Mouse (Mus musculus): ENCODE results near the gene Clic3. TPM values are rescaled to one million over a fixed set of nuclear protein-coding genes. Genes with fewer than 3 reads are reported as not detected.

The Clic3 gene
- polyA plus RNA-seq, 1 experiment from 2014 or later = 0.57 TPM

Small RNA genes within 50 kb of the gene (microRNA-seq; reads per million reads assigned to microRNA genes)
- gene Mir3087 = not detected

Other genes starting within 250 kb of the Clic3 start
- gene Nelfb, start 245.3 kb upstream of the Clic3 start, polyA plus RNA-seq (2016; fragmentation: Nextera tagmentation; extraction: Ambion mirVana) = 128 and 130 TPM in 2 replicates
- not detected in 2 replicates for gene Stpg3, start 242.2 kb upstream of the Clic3 start, polyA plus RNA-seq (2016; fragmentation: Nextera tagmentation; extraction: Ambion mirVana)
- 0.67 and 0.80 TPM in 2 replicates for gene Fam166a, start 238.1 kb upstream of the Clic3 start, polyA plus RNA-seq (2016; fragmentation: Nextera tagmentation; extraction: Ambion mirVana)
- gene Tubb4b, start 232.1 kb upstream of the Clic3 start, polyA plus RNA-seq (2016; fragmentation: Nextera tagmentation; extraction: Ambion mirVana) = 736 and 780 TPM in 2 replicates
- gene Slc34a3, start 222.5 kb upstream of the Clic3 start, polyA plus RNA-seq (2016; fragmentation: Nextera tagmentation; extraction: Ambion mirVana) = not detected in 2 replicates
- not detected in 2 replicates for gene Rnf224, start 220.1 kb upstream of the Clic3 start, polyA plus RNA-seq (2016; fragmentation: Nextera tagmentation; extraction: Ambion mirVana)
- gene Rnf208, start 214.6 kb upstream of the Clic3 start, polyA plus RNA-seq (2016; fragmentation: Nextera tagmentation; extraction: Ambion mirVana) = 23.3 and 26.5 TPM in 2 replicates
- 0.18 and 0.22 TPM in 2 replicates for gene Cysrt1, start 214.4 kb upstream of the Clic3 start, polyA plus RNA-seq (2016; fragmentation: Nextera tagmentation; extraction: Ambion mirVana)
- gene AL732309.1, start 210.0 kb upstream of the Clic3 start, polyA plus RNA-seq (2016; fragmentation: Nextera tagmentation; extraction: Ambion mirVana) = 6.9 and 7.0 TPM in 2 replicates
- 15.9 and 17.9 TPM in 2 replicates for gene Tmem203, start 201.4 kb upstream of the Clic3 start, polyA plus RNA-seq (2016; fragmentation: Nextera tagmentation; extraction: Ambion mirVana)
- 6.5 and 8.3 TPM in 2 replicates for gene Tprn, start 194.2 kb upstream of the Clic3 start, polyA plus RNA-seq (2016; fragmentation: Nextera tagmentation; extraction: Ambion mirVana)
- gene Ssna1, start 184.4 kb upstream of the Clic3 start, polyA plus RNA-seq (2016; fragmentation: Nextera tagmentation; extraction: Ambion mirVana) = 231 and 247 TPM in 2 replicates
- gene Anapc2, start 184.4 kb upstream of the Clic3 start, polyA plus RNA-seq (2016; fragmentation: Nextera tagmentation; extraction: Ambion mirVana) = 136 and 142 TPM in 2 replicates
- not detected in 2 replicates for gene Tmem210, start 168.7 kb upstream of the Clic3 start, polyA plus RNA-seq (2016; fragmentation: Nextera tagmentation; extraction: Ambion mirVana)
- not detected in 2 replicates for gene Lrrc26, start 166.9 kb upstream of the Clic3 start, polyA plus RNA-seq (2016; fragmentation: Nextera tagmentation; extraction: Ambion mirVana)
- 0.87 and 1.3 TPM in 2 replicates for gene Grin1, start 137.7 kb upstream of the Clic3 start, polyA plus RNA-seq (2016; fragmentation: Nextera tagmentation; extraction: Ambion mirVana)
- 53.5 and 58.9 TPM in 2 replicates for gene Man1b1, start 124.5 kb upstream of the Clic3 start, polyA plus RNA-seq (2016; fragmentation: Nextera tagmentation; extraction: Ambion mirVana)
- gene Dpp7, start 100.5 kb upstream of the Clic3 start, polyA plus RNA-seq (2016; fragmentation: Nextera tagmentation; extraction: Ambion mirVana) = 17.6 and 21.8 TPM in 2 replicates
- gene Uap1l1, start 91.2 kb upstream of the Clic3 start, polyA plus RNA-seq (2016; fragmentation: Nextera tagmentation; extraction: Ambion mirVana) = 7.3 and 7.9 TPM in 2 replicates
- gene Sapcd2, start 84.5 kb upstream of the Clic3 start, polyA plus RNA-seq (2016; fragmentation: Nextera tagmentation; extraction: Ambion mirVana) = 93.7 and 96.1 TPM in 2 replicates
- gene Entpd2, start 61.0 kb upstream of the Clic3 start, polyA plus RNA-seq (2016; fragmentation: Nextera tagmentation; extraction: Ambion mirVana) = 0.11 TPM in 1 of 2 replicates, not detected in the other
- 53.4 and 62.2 TPM in 2 replicates for gene Npdc1, start 57.5 kb upstream of the Clic3 start, polyA plus RNA-seq (2016; fragmentation: Nextera tagmentation; extraction: Ambion mirVana)
- not detected in 2 replicates for gene Fut7, start 33.6 kb upstream of the Clic3 start, polyA plus RNA-seq (2016; fragmentation: Nextera tagmentation; extraction: Ambion mirVana)
- gene Abca2, start 28.1 kb upstream of the Clic3 start, polyA plus RNA-seq (2016; fragmentation: Nextera tagmentation; extraction: Ambion mirVana) = 8.8 and 9.0 TPM in 2 replicates
- 12.4 and 15.5 TPM in 2 replicates for gene Paxx, start 4.3 kb downstream of the Clic3 start, polyA plus RNA-seq (2016; fragmentation: Nextera tagmentation; extraction: Ambion mirVana)
- 0.31 TPM in 1 of 2 replicates, not detected in the other for gene Ptgds, start 13.2 kb downstream of the Clic3 start, polyA plus RNA-seq (2016; fragmentation: Nextera tagmentation; extraction: Ambion mirVana)
- not detected in 2 replicates for gene Lcn12, start 37.1 kb downstream of the Clic3 start, polyA plus RNA-seq (2016; fragmentation: Nextera tagmentation; extraction: Ambion mirVana)
- gene Fbxw5, start 43.9 kb downstream of the Clic3 start, polyA plus RNA-seq (2016; fragmentation: Nextera tagmentation; extraction: Ambion mirVana) = 90.7 and 93.9 TPM in 2 replicates
- gene C8g, start 44.9 kb downstream of the Clic3 start, polyA plus RNA-seq (2016; fragmentation: Nextera tagmentation; extraction: Ambion mirVana) = 6.3 and 7.2 TPM in 2 replicates
- 40.2 and 42.6 TPM in 2 replicates for gene Traf2, start 90.1 kb downstream of the Clic3 start, polyA plus RNA-seq (2016; fragmentation: Nextera tagmentation; extraction: Ambion mirVana)
- gene Edf1, start 101.0 kb downstream of the Clic3 start, polyA plus RNA-seq (2016; fragmentation: Nextera tagmentation; extraction: Ambion mirVana) = 337 and 341 TPM in 2 replicates
- gene Mamdc4, start 118.0 kb downstream of the Clic3 start, polyA plus RNA-seq (2016; fragmentation: Nextera tagmentation; extraction: Ambion mirVana) = 5.0 and 7.0 TPM in 2 replicates
- 162 and 165 TPM in 2 replicates for gene Phpt1, start 118.4 kb downstream of the Clic3 start, polyA plus RNA-seq (2016; fragmentation: Nextera tagmentation; extraction: Ambion mirVana)
- gene Ajm1, start 124.9 kb downstream of the Clic3 start, polyA plus RNA-seq (2016; fragmentation: Nextera tagmentation; extraction: Ambion mirVana) = 0.02 TPM in 1 of 2 replicates, not detected in the other
- 78.3 and 80.8 TPM in 2 replicates for gene Rabl6, start 151.7 kb downstream of the Clic3 start, polyA plus RNA-seq (2016; fragmentation: Nextera tagmentation; extraction: Ambion mirVana)
- gene Ccdc183, start 160.8 kb downstream of the Clic3 start, polyA plus RNA-seq (2016; fragmentation: Nextera tagmentation; extraction: Ambion mirVana) = 0.09 TPM in 2 replicates
- 16.4 and 17.9 TPM in 2 replicates for gene Tmem141, start 165.2 kb downstream of the Clic3 start, polyA plus RNA-seq (2016; fragmentation: Nextera tagmentation; extraction: Ambion mirVana)
- 0.30 and 0.37 TPM in 2 replicates for gene Fcna, start 171.2 kb downstream of the Clic3 start, polyA plus RNA-seq (2016; fragmentation: Nextera tagmentation; extraction: Ambion mirVana)
- gene Lcn8, start 196.3 kb downstream of the Clic3 start, polyA plus RNA-seq (2016; fragmentation: Nextera tagmentation; extraction: Ambion mirVana) = not detected in 2 replicates
- not detected in 2 replicates for gene Lcn5, start 201.1 kb downstream of the Clic3 start, polyA plus RNA-seq (2016; fragmentation: Nextera tagmentation; extraction: Ambion mirVana)
- not detected in 2 replicates for gene Lcn6, start 219.9 kb downstream of the Clic3 start, polyA plus RNA-seq (2016; fragmentation: Nextera tagmentation; extraction: Ambion mirVana)
- not detected in 2 replicates for gene Lcn10, start 225.9 kb downstream of the Clic3 start, polyA plus RNA-seq (2016; fragmentation: Nextera tagmentation; extraction: Ambion mirVana)
- not detected in 2 replicates for gene Obp2a, start 243.2 kb downstream of the Clic3 start, polyA plus RNA-seq (2016; fragmentation: Nextera tagmentation; extraction: Ambion mirVana)
- 75.6 and 76.1 TPM in 2 replicates for gene Bmyc, start 249.9 kb downstream of the Clic3 start, polyA plus RNA-seq (2016; fragmentation: Nextera tagmentation; extraction: Ambion mirVana)

All from forebrain, embryonic 10.5 days (tissue).